In the genomic region with DNA sequence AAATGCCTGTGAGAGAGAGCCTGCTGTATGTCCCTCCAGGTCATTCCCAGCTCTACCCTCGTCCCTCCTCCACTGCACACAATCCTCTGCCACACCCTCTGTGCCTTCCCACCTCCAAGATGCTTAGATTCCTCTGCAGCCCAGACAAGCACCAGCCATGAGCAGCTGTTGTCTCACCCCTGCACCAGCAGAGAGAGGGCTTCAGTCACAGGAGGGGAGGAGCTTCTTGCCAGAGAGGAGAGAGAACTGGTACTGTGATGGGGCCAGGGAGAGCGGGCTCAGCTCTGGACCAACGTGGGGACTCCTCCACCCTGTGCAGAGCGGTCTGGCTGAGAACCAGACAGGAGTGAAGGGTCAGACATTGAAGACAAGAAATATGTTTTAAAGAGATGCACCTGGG, we compare ENCODE assay signal across 32 mouse cellular contexts.
A peak's percentile ranks its signal among the peaks of the same experiment; 100 is the strongest.
DNase-seq lines count a peak whose midpoint lies in the region; ATAC-seq and TF ChIP-seq lines count a peak whose summit lies in the region.
"Had no signal": no experiment of that assay in that cellular context is flagged by ENCODE, and none has a peak within 500 bp of the region (broad histone marks: within the 10 kb centered on the region; RNA-seq: fewer than 3 reads in every experiment).

No protein-coding gene starts in this region.

- ATAC-seq in heart, embryonic 13.5 days (ENCODE audit: extremely low read depth, insufficient number of reproducible peaks, low FRiP score, low TSS enrichment) = peak; percentile 33; the same call in 1 of the 2 replicates
- ATAC-seq in kidney, embryonic 15.5 days (replicated peaks; ENCODE audit: low FRiP score) = 0 out of 2 replicates have a peak, but pooled peaks have one; percentile 18
- peak; percentile 41; the same call in 1 of the 2 replicates for ATAC-seq in lung, postnatal 0 days
- ATAC-seq: activated CD4-positive, CD25-positive, alpha-beta regulatory T cell, adult 4 months; forebrain, embryonic 15.5 days; hindbrain, postnatal 0 days; midbrain, embryonic 16.5 days had no signal

- H3K4me1 ChIP-seq in heart, embryonic 13.5 days = peaks cover 66% of the 10 kb centered on the region
- peaks cover 9% of the 10 kb centered on the region; the same call in 1 of the 2 replicates for H3K4me1 ChIP-seq in kidney, embryonic 15.5 days
- peaks cover 5% of the 10 kb centered on the region; the same call in 1 of the 2 replicates for H3K4me1 ChIP-seq in lung, postnatal 0 days (ENCODE audit: insufficient read depth, low read depth, low read length)
- H3K4me1 ChIP-seq: embryonic facial prominence, embryonic 13.5 days; forebrain, embryonic 10.5 days; forebrain, embryonic 15.5 days; hindbrain, embryonic 12.5 days; neural tube, embryonic 12.5 days had no signal

- no peak for DNase-seq in heart, postnatal 14 days
- no peak for DNase-seq in kidney, adult 8-10 months
- no peak for DNase-seq in lung, postnatal 0 days (ENCODE audit: low spot score)
- DNase-seq in lung, postnatal 14 days = no peak
- DNase-seq in thymus, postnatal 4 days = no peak
- DNase-seq: adrenal gland, adult 2 months; adrenal gland, postnatal 36 days; B cell, adult 2 months; cerebellum, adult 18-20 months; cerebellum, postnatal 10 days; gastrocnemius, postnatal 25 days; heart, adult 18-20 months; kidney, adult 11 months; kidney, postnatal 10 days; lung, embryonic 14.5 days; lung, postnatal 36 days; right cerebral cortex, adult 18-20 months; spleen, adult 18-20 months; thymus, adult 2 months; thymus, postnatal 36 days had no signal

- H3K4me2 ChIP-seq in heart, embryonic 13.5 days = no peak overlapping the region
- no peak overlapping the region for H3K4me2 ChIP-seq in kidney, embryonic 15.5 days
- H3K4me2 ChIP-seq in lung, postnatal 0 days (replicated peaks; ENCODE audit: low read depth, low read length) = no peak overlapping the region
- H3K4me2 ChIP-seq: embryonic facial prominence, embryonic 13.5 days; forebrain, embryonic 15.5 days; hindbrain, embryonic 12.5 days; lung, embryonic 14.5 days; midbrain, embryonic 11.5 days; neural tube, embryonic 12.5 days had no signal

- 46% methylated on average over 4 of the region's 4 CpGs for WGBS in heart, embryonic 13.5 days
- WGBS in kidney, embryonic 15.5 days = 53% methylated on average over 4 of the region's 4 CpGs
- 43% methylated on average over 4 of the region's 4 CpGs for WGBS in lung, postnatal 0 days

- no peaks in the 10 kb centered on the region for H3K36me3 ChIP-seq in heart, embryonic 13.5 days
- no peaks in the 10 kb centered on the region for H3K36me3 ChIP-seq in kidney, embryonic 15.5 days
- H3K36me3 ChIP-seq in lung, postnatal 0 days (ENCODE audit: insufficient read depth, low read length) = no peaks in the 10 kb centered on the region
- H3K36me3 ChIP-seq: embryonic facial prominence, embryonic 13.5 days; forebrain, embryonic 10.5 days; forebrain, embryonic 15.5 days; hindbrain, embryonic 12.5 days; neural tube, embryonic 12.5 days had no signal

- no peaks in the 10 kb centered on the region for H3K9me3 ChIP-seq in heart, embryonic 13.5 days
- H3K9me3 ChIP-seq in kidney, embryonic 15.5 days (replicated peaks) = no peaks in the 10 kb centered on the region
- no peaks in the 10 kb centered on the region for H3K9me3 ChIP-seq in lung, postnatal 0 days (ENCODE audit: low read length)
- H3K9me3 ChIP-seq: embryonic facial prominence, embryonic 13.5 days; forebrain, embryonic 10.5 days; forebrain, embryonic 15.5 days; hindbrain, embryonic 12.5 days; neural tube, embryonic 12.5 days had no signal

- intact Hi-C loops in heart, postnatal 14 days (cut with DNase I) = no loop called here

- H3K27ac ChIP-seq in heart, embryonic 13.5 days (replicated peaks) = peak overlapping the region; percentile 40
- H3K27ac ChIP-seq in kidney, embryonic 15.5 days = no peak overlapping the region
- H3K27ac ChIP-seq in lung, postnatal 0 days (ENCODE audit: low read length) = no peak overlapping the region
- H3K27ac ChIP-seq: embryonic facial prominence, embryonic 13.5 days; forebrain, embryonic 10.5 days; forebrain, embryonic 15.5 days; hindbrain, embryonic 12.5 days; hindbrain, postnatal 0 days; liver, embryonic 14.5 days; neural tube, embryonic 12.5 days had no signal

- no peak for TF ChIP-seq EP300 in lung, postnatal 0 days (IDR thresholded peaks at IDR 0.05)

- no peaks in the 10 kb centered on the region for H3K27me3 ChIP-seq in heart, embryonic 13.5 days (replicated peaks)
- no peaks in the 10 kb centered on the region for H3K27me3 ChIP-seq in kidney, embryonic 15.5 days
- H3K27me3 ChIP-seq in lung, postnatal 0 days (replicated peaks; ENCODE audit: insufficient read depth, low read length) = no peaks in the 10 kb centered on the region
- H3K27me3 ChIP-seq: embryonic facial prominence, embryonic 13.5 days; forebrain, embryonic 15.5 days; hindbrain, embryonic 12.5 days; neural tube, embryonic 12.5 days had no signal

- no peak for TF ChIP-seq CTCF in lung, postnatal 0 days (IDR thresholded peaks at IDR 0.05)

- no peak overlapping the region for H3K4me3 ChIP-seq in heart, embryonic 13.5 days
- H3K4me3 ChIP-seq in kidney, embryonic 15.5 days (replicated peaks) = no peak overlapping the region
- H3K4me3 ChIP-seq in lung, postnatal 0 days (ENCODE audit: low read depth, low read length) = no peak overlapping the region
- H3K4me3 ChIP-seq: embryonic facial prominence, embryonic 13.5 days; forebrain, embryonic 10.5 days; forebrain, embryonic 15.5 days; hindbrain, embryonic 12.5 days; neural tube, embryonic 12.5 days had no signal

- H3K9ac ChIP-seq in heart, embryonic 13.5 days = no peak overlapping the region
- H3K9ac ChIP-seq in kidney, embryonic 15.5 days = no peak overlapping the region
- H3K9ac ChIP-seq in lung, postnatal 0 days (replicated peaks; ENCODE audit: low read depth) = no peak overlapping the region
- H3K9ac ChIP-seq: embryonic facial prominence, embryonic 13.5 days; forebrain, embryonic 15.5 days; hindbrain, embryonic 12.5 days; liver, embryonic 14.5 days; lung, embryonic 14.5 days; neural tube, embryonic 12.5 days had no signal
